Mouse (Mus musculus) c-Kit-negative CD71-positive TER-119-positive erythroid progenitor cells, embryonic 14.5 days (primary cell): ENCODE data around the gene Epb41l2.

Experiments
- DNase-seq: peaks from one replicate; pipeline ENCODE4 v3.0.0-alpha.2; 2013; ENCODE audit warnings: low read depth, low spot score

The Epb41l2 gene

DNA sequence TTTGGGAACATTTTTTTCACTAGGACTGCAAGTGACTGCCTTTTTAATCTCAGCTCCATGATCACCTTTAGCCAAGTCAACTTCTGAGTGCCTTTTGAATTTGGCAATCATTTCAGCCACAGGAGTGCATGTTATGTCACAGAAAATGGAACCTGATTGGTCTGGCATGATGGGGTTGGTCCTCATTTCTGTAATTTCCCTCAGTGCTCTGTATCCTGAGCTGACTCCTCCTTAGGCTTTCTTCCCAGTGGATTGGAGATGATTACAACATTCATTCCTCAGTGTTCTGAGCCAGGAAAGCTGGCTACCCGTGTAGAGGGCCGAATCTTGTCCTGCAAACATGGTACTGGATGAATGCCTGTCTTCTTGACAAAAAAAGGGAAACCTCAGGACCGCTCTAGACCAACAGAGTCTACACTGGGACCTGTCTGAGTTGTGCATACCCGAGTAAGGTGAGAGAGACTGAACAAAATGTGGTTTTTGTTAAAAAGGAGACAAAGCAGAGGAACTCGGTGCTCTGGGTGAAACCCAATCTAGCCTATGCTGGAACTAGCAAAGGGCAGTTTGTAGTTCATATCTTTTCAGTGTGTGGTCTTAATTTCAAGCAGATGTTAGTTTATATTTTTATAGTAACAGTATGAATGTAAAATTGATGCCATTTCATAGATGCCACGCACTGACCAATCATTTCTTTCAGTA is 77.3 kb downstream of the Epb41l2 start:
- DNase-seq: no peak

DNA sequence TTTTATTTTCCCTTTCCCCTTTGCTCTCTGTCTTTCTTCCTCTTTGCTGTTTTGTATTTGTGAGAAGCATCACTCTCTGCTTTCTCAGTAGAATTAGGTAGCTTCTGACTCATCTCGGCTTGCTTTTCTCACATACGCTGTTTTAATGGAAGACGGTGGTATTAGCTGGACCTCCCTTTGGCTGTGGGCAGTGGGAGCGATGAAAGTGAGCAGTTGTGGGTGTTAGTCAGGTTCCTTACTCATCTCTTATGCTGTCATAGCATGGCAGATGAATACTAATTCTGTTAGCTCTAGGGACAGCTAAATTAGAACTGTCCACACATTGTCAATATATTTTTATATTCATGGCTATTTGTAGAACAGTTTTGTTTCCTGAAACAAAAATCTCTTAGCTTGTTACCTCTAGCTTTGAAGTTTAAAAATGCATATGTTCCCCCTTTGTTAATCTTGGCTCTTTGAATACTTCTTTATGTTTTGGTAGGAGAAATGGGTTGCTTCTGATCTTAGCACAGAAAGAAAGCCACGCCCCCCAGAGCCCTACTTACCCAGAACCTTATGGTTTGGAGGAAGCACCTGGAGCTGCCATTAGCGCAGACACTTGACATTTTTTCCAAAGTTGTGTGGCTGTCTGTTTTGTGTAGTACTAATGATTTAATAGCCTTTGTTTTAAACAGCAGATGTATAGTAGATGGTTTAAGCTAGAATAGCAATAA is 78.1 kb downstream of the Epb41l2 start:
- no peak for DNase-seq

DNA sequence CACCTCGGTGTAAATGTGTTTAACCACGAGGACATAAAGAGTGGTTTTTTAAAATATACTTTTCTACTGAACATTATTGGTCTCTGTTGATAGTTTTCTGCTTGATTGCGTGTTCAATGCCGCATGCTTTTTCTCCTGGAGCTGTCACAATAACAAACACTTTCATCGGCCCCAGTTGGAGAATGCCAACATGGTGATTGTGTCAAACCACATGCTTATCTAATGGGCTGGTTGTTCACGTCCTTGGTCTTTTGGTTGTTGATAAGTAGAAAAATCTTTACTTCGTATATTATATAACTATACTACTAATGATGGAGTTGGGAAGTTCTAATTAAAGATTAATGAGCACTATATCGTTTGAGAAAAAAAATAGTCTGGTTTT is 78.7 kb downstream of the Epb41l2 start:
- DNase-seq: no peak

DNA sequence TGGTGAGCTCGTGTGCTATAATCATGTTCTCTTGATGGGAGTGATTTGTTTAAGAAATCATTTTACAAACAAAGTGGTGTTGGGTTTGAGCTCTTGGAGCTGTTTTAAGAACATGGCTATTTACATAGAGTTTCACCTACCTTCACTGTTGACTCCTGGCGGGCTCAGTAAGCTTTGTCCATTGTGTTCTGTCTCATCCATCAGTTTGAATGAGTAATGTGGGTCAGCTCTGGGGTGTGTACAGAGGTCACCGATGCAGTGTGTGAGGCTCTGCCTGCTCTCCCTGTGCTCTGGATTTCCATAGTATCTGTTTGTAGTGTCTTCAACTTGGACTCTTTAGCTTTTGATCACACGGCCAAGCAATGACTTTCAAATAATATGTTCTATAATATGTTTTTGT is 79.6 kb downstream of the Epb41l2 start:
- DNase-seq: no peak

DNA sequence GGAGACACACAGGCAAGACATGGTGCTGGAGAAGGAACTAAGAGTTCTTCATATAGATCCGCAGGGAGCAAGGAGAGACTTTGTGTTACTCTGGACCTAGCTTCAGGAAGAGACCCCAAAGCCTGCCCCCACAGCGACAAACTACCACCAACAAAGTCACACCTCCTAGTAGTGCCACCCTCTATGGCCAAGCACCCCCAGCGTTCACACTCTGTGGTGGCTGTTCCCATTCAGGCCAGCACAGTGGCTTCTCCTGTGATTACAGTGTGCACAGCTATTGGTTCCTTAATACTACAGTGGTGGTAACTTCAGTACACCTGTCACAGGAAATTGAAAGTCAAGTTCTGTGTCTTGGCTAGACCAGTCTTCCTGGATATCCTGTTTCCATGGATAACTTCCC is 80.3 kb downstream of the Epb41l2 start:
- DNase-seq: no peak

DNA sequence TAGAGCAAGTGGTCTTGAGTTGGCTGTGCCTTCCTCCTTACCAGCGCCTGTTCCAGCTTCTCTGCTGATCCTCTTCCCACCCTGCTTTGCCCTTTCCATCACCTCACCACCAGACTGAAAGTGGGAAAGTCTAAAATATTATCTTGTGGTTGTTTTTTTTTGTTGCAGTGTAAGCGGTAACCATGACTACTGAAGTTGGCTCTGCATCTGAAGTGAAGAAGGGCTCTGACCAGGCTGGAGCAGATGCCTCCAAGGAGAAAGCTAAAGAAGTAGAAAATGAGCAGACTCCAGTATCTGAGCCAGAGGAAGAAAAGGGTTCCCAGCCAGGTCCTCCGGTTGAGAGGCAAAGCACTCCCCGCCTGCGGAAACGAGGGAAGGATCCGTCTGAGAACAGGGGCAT is 81.8 kb downstream of the Epb41l2 start:
- DNase-seq: no peak

DNA sequence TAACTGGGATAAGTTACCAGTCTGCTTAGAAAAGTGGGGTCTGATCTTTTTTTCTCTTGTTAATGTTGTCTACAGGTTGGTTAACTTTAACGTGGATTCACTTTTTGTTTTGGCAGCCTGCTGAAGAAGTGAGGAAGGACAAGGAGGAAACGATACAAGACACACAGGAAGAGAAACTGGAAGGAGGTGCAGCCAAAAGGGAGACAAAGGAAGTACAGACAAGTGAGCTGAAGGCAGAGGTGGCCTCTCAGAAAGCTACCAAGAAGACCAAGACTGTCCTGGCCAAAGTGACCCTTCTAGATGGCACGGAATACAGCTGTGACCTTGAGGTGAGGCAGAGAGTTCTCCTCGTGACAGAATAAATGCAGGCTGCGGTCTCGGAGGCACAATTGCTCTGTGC is 84.0 kb downstream of the Epb41l2 start:
- no peak for DNase-seq

DNA sequence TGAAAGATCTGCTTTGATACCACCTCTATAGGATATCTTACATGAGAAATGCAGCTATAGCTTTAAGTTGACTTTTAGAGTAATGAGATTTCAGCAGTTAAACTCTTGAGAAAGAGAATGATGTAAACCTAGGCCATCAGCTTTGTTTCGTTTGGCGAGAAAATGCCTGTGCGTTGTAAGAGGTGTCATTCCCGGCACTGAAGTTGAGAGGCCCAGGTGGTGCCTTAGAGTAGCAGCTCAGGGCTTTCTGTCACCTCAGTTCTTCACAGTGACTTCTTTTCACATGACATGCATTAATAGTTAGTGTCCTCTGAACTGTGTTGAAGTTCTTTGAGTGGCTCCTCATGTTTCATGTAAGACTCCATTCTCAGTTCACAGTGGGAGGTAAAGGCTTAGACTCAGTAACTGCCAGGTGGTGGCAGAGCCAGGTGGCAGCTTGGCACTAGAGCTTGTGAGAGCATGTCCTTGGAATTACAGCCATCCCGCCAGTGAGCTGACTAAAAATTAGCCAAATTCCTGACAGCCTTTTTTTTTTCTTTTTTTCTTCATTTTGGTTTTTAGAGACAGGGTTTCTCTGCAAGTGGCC is 84.7 kb downstream of the Epb41l2 start:
- DNase-seq: no peak

DNA sequence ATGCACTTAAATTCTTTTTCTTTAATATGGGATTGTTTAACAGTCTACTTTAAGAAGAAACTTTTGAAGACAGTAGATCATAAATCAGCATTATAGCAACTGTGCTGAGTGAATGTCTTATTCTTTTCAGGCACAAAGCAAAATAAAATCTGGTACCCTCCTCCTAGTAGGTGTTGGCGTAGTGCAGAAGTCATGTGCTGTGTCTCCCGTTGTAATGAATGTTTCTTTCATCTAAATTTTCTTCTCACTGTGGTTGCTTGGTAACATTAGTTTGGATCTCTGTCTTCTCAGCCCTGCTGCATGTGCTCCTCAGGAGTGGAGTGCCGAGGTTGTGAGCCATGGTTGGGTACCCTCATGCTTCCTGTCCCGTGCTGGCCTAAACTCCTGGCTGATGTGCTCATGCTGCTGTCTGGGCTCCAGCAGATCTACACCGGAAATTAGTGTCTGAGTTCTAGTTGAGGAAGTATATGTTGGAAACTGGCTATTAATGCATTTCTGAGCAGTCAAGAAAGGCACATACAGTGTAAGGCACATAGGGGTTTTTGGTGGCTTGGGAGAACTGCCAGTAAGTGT is 87.4 kb downstream of the Epb41l2 start:
- DNase-seq: no peak

DNA sequence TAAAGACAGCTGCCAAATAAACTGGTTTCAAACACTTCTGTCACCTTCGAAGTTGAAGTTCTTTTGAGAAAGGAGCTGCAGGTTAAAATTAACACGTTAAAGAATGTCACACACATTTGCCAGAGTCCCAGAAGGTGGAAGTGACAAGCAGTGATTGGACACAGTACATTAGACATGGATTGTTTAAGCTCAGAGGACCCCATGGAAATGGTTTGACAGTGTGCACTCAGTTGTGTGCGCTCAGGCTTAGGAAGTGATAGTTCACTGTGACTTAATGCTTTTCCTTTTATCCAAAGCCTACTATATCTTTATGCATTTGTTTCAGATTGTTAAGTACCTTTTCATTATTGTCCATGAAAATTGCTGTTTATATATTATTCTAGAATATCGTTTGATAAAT is 89.1 kb downstream of the Epb41l2 start:
- DNase-seq: no peak

DNA sequence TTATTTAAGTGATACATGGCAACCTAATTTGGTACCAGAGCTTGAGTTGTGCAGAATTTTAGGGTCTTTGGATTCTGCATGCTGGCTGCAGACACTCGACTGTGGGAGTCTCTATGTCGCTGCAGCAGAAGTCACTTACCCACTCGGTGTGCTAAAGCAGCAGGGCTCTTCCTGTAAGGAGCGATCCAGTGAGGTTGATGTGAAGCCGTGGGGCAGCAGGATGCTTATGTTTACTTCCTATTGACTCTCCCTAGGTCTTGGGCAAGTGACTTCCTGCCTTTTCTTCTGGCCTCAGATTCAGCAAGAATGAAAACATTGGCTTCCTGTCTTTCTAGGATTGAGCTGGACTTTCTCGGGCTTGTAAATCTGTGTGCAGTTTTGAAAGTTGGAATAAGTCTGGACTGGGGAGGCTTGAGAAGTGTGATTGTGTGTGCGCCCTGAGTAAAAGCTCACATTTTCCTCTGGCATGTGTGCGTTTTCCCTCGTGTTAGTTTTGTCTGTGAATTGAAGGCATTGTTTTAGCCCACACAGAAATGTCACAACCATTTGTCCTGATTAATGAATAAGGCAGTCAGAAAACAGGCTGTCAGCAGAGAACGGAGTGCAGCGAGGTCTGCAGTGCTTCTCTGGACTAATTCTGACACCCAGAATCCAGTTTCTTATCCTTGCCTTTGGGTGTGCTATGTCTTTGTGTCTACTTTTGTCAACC is 89.9 kb downstream of the Epb41l2 start:
- no peak for DNase-seq

DNA sequence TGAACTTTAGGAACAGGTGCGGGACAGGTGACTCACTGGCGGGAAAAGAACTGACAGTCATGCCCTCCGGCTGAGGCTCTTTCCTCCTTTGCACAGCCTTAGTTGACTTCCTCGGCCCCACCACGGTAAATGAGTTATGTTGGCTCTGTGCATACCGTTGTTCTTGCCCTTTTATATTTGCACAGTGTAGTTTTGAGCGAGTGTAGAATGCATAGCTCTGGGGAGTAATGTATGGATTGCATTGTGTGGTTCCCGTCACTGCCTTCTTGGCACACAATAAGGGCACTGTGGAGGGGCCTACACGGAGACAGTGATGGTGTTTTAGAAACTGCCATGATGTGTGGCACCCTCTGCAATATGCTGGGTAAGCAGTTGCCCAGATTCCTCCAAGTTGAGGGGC is 93.6 kb downstream of the Epb41l2 start:
- no peak for DNase-seq

DNA sequence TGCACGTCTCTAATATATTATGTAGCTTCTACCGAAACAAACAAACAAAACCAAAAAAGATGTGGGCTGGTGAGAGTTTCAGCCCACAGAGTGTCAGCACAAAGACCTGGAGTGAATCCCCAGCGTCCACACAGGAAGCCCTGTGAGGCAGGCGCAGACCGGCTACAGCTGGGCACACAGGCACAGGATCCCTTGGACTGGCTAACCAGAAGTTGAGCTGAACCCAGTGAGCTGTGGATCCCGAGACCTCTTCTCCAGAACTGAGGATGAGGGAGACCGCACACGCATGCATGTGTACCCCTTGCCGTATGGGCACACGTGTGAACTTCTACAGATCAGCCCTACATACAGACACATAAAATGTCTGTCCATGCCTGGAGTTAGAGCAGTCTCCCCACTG is 94.2 kb downstream of the Epb41l2 start:
- DNase-seq: no peak

DNA sequence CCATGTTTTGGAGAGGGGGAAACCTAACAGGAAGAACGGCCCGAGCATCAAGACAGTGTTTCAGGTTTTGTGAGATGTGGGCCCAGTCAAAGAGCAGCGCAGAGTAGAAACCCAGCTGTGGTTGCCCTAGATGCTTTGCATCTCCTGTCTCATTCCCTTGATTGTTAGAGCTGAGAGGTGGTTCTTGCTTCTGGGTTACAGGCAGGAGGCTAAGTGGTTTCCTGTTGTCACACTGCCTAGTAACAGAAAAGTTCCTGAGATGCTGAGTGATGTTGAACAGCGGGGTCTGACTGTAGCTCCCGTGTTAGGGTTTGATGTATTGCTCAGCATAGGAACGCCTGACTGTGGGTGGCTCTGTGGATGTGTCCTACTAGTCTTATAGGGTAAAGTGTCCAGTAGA is 97.5 kb downstream of the Epb41l2 start:
- DNase-seq: no peak

DNA sequence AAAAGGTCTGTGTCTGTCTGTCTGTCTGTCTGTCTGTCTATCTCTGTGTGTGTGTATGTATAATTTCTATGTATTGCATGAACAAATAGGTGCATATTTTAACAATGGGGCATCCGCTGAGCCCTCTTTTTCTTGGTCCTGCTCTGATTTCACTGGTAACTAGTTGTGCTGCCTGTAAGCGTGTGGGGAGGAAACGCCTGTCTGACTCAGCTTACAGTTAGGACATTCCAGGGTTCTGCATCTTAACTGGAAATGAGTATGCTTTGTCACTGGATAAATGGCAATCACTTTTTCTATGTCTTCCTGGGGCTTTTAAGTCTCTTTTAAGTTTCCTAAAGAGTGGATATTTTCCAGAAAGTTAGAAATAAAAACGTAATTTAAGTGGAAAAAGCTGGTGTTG is 98.4 kb downstream of the Epb41l2 start:
- no peak for DNase-seq

DNA sequence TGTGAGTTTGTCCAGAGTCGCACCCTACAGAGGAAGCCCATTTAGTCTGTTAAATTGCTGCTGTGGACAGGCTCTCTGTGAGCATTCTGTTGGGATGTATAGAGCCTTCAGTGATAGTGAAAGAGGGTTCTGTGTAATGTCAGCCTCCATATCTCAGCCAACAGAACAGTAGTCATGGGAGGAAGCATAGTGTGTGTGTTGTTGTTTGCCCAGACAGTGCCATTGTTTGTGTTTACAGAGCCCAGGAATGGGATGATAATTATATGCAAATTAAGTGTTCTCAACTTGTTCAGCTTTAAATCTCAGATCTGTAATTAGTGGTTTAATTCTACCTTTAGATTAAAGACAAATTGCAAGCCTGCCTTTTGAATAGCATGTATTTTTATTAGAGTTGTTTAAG is 102.2 kb downstream of the Epb41l2 start:
- DNase-seq: no peak

DNA sequence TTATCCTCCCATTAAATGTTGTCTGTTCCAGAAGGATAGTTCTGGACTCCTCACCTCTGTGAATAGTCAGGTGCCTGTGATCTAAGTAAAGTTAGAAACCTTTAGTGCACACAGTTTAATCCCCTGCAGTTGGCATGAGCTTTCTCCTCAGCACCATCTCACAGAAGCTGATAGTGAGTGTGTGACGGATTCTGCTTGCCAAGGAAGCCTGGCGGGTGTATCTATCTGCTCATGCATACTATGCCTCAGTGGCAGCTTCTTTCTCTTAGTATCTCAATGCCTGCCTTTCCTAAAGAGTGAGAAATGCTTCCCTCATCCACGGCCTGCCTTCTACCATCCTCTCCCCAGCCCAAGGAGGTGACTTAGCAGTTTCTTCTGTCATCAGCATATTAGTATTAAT is 103.1 kb downstream of the Epb41l2 start:
- no peak for DNase-seq

DNA sequence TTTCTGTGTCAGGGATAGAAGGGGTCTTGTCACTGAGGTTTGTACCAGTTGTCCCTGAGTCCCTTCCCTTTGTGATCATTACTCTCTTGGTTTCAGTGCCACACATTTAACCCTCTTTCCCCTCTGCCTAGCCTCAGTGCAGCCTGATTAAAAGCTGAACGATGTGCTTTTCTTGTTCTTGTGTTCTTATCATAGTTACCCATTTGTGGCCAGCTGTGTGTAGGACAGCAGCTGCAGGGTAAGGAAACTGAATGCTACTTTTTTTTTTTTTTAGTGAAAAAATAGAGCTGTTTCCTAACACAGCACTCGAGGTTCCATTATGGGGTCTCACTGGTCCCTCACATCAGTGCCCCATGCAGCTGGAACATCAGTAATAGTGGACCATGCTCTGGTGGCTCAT is 106.9 kb downstream of the Epb41l2 start:
- no peak for DNase-seq

DNA sequence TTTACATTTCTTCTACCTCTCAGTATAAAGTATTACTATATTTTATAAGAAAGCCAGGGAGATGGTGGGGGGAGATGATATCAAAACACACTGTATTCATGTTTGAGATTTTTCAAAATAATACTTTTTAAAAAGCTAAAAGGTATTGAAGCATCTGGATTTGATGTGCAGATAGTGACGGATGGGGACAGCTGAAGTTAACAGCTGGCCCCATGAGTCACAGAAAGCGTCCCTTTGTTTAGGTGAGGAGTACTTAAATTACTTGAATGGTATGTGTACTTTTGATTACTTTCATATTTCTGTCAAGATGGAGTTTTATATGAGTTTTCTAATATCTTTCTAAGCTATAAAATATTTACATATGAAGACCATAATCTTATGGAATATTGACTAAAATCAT is 112.3 kb downstream of the Epb41l2 start:
- DNase-seq: no peak

DNA sequence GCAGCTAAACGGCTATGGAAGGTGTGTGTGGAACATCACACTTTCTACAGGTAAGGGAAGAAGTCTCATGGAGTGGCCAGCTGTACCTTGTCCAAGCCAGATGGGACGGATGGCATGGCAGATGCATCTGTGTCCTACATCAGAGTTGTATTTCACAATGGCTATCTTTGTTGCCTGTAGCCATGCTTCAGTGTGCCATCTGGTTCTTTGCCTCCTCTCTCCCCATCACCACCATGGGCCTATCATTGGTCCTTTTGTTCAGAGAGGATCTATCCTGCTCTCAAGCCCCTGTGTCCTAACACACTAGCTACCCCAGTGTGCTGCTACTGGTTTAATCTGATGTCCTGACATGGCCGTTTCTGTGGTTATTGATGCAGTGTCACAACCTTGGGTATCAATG is 120.1 kb downstream of the Epb41l2 start:
- DNase-seq: no peak

DNA sequence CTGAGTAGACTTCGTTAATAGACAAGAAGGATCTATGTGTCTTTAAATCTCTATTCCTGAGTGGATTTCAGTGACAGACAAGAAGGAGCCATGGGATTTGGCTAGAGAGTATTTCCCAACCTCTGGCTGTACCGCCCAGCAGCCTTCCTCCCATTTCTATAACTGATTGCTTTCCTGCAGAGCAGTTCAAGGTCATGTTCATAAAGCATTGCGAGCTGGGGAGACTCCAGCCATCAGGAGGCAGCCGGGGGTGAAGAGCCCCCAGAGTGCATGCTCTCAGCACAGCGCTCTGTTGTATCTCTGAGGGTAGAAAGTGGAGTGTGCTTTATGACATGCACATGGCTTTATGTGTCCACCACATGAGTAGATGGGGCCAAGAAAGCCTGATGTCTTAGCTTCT is 123.2 kb downstream of the Epb41l2 start:
- no peak for DNase-seq

DNA sequence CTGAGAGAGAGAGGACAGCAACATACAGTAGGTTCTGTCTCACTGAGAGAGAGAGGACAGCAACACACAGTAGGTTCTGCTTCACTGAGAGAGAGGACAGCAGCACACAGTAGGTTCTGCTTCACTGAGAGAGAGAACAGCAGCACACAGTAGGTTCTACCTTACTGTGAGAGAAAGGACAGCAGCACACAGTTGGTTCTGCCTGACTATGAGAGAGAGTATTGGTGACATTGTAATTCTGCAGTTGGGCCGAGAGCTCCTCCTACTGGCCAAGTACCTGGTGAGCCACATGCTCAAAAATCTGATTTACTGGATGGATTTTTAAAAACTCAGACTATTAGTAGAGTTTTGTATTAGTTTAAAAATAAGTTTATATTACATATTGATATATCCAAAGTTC is 128.9 kb downstream of the Epb41l2 start:
- peak; percentile 1 for DNase-seq
